Mouse (Mus musculus) embryo, embryonic 11.5 days (tissue): ENCODE results near the gene Pstpip1.

Source experiments
- DNase-seq: peaks from one replicate; pipeline ENCODE4 v3.0.0-alpha.2; 2012; ENCODE audit warnings: low read depth, low spot score

Pstpip1 gene

GRCm38 (mm10) chr9:56106274-56107072, 16.7 kb downstream of the Pstpip1 start:
- DNase-seq = no peak

- no peak for DNase-seq
These were observed 17.8 kb downstream of the Pstpip1 start for GRCm38 (mm10) chr9:56107527-56107926.

- DNase-seq = no peak
These were observed 18.4 kb downstream of the Pstpip1 start for GRCm38 (mm10) chr9:56108174-56108573.

GRCm38 (mm10) chr9:56118091-56118490, 28.3 kb downstream of the Pstpip1 start:
- DNase-seq = no peak

GRCm38 (mm10) chr9:56118582-56118981, 28.8 kb downstream of the Pstpip1 start:
- peak; percentile 84 for DNase-seq

GRCm38 (mm10) chr9:56119651-56120050, 29.9 kb downstream of the Pstpip1 start:
- no peak for DNase-seq

GRCm38 (mm10) chr9:56121097-56121496, 31.3 kb downstream of the Pstpip1 start:
- no peak for DNase-seq

- DNase-seq = no peak
These were observed 33.2 kb downstream of the Pstpip1 start for GRCm38 (mm10) chr9:56122973-56123372.

GRCm38 (mm10) chr9:56123613-56124012, 33.9 kb downstream of the Pstpip1 start:
- DNase-seq = no peak

- no peak for DNase-seq
These were observed 34.8 kb downstream of the Pstpip1 start for GRCm38 (mm10) chr9:56124561-56124960.

- no peak for DNase-seq
These were observed 36.9 kb downstream of the Pstpip1 start for GRCm38 (mm10) chr9:56126453-56127173.

- DNase-seq = no peak
These were observed 38.6 kb downstream of the Pstpip1 start for GRCm38 (mm10) chr9:56128331-56128730.

- DNase-seq = no peak
These were observed 40.2 kb downstream of the Pstpip1 start for GRCm38 (mm10) chr9:56129951-56130350.

- DNase-seq = no peak
These were observed 40.8 kb downstream of the Pstpip1 start for GRCm38 (mm10) chr9:56130536-56130935.

GRCm38 (mm10) chr9:56131813-56132525, 42.2 kb downstream of the Pstpip1 start:
- no peak for DNase-seq

GRCm38 (mm10) chr9:56133970-56134369, 44.2 kb downstream of the Pstpip1 start:
- DNase-seq = no peak

- no peak for DNase-seq
These were observed 44.9 kb downstream of the Pstpip1 start for GRCm38 (mm10) chr9:56134614-56135013.

GRCm38 (mm10) chr9:56135590-56136197, 45.9 kb downstream of the Pstpip1 start:
- no peak for DNase-seq

GRCm38 (mm10) chr9:56141776-56142175, 52.0 kb downstream of the Pstpip1 start:
- DNase-seq = no peak

- no peak for DNase-seq
These were observed 54.7 kb downstream of the Pstpip1 start for GRCm38 (mm10) chr9:56144366-56145003.

GRCm38 (mm10) chr9:56146326-56146923, 56.7 kb downstream of the Pstpip1 start:
- no peak for DNase-seq
